Mouse (Mus musculus) intestine, embryonic 14.5 days (tissue): Measurements from ENCODE around the gene Xpnpep1. TPM values are rescaled to one million over a fixed set of nuclear protein-coding genes. Genes with fewer than 3 reads are reported as not detected.

Experiments used
- ATAC-seq: fragments of 200-750 bp; cut with Nextera tagmentation; replicated peaks from 2 replicates; pipeline ENCODE4 v1.8.0; 2017; ENCODE audit warnings: low read depth, moderate number of reproducible peaks, moderate TSS enrichment, moderate library complexity; ENCODE audit not compliant: low FRiP score, low TSS enrichment
- DNase-seq: peaks from one replicate; pipeline ENCODE4 v3.0.0-alpha.2; 2018; ENCODE audit warnings: low spot score
- H3K27ac ChIP-seq: fragments of 300-500 bp; sonication (generic); 2 replicates; pipeline ENCODE4 v1.5.1; 2014; ENCODE audit warnings: low read depth, mild to moderate bottlenecking, control low read depth
- H3K27me3 ChIP-seq: fragments of 300-500 bp; sonication (generic); replicated peaks from 2 replicates; pipeline ENCODE4 v1.6.1; 2014; ENCODE audit warnings: low read length, control low read depth; ENCODE audit not compliant: control insufficient read depth, insufficient read depth
- H3K36me3 ChIP-seq: fragments of 300-500 bp; sonication (generic); 2 replicates; pipeline ENCODE4 v1.6.1; 2014; ENCODE audit warnings: low read length, control low read depth; ENCODE audit not compliant: control insufficient read depth, insufficient read depth
- H3K4me1 ChIP-seq: fragments of 300-500 bp; sonication (generic); replicated peaks from 2 replicates; pipeline ENCODE4 v1.6.1; 2014; ENCODE audit warnings: low read length, control low read depth, mixed read lengths; ENCODE audit not compliant: control insufficient read depth, insufficient read depth
- H3K4me2 ChIP-seq: fragments of 300-500 bp; sonication (generic); 2 replicates; pipeline ENCODE4 v1.6.1; 2014; ENCODE audit warnings: low read length
- H3K4me3 ChIP-seq: fragments of 300-500 bp; sonication (generic); 2 replicates; pipeline ENCODE4 v1.5.1; 2014; ENCODE audit warnings: low read depth, low read length, control low read depth, mixed read lengths
- H3K9ac ChIP-seq: fragments of 300-500 bp; sonication (generic); 2 replicates; pipeline ENCODE4 v1.6.1; 2014; ENCODE audit warnings: mild to moderate bottlenecking, low read length
- H3K9me3 ChIP-seq: fragments of 300-500 bp; sonication (generic); 2 replicates; pipeline ENCODE4 v1.6.1; 2016; ENCODE audit warnings: low read length, control low read depth; ENCODE audit not compliant: control insufficient read depth
- WGBS: fragments of 180-500 bp; shearing (Covaris S2); extraction: QIAGEN DNeasy Blood & Tissue Kit; methylation state at CpG from one replicate; pipeline ENCODE4 v1.1.7; 2014; 5-methylcytosine and 5-hydroxymethylcytosine counted together
- polyA plus RNA-seq: library from polyadenylated mRNA; unstranded; fragments of >200 nt; fragmentation: Nextera tagmentation; extraction: Ambion mirVana; gene quantifications from 2 replicates; pipeline ENCODE4 v1.2.1, GENCODE M21; 2014

Xpnpep1 gene
- 185 and 189 TPM in 2 replicates for polyA plus RNA-seq

- Histone ChIP-seq H3K4me3 (0 out of 2 replicates have a peak within 1 kb of the TSS, but pooled peaks have one; percentile 83), H3K4me1 (peaks cover 12% of the 10 kb centered on the region), H3K36me3 (no peaks in the 10 kb centered on the region), H3K27ac (peak within 1 kb of the TSS; percentile 82; the same call in 1 of the 2 replicates), H3K9ac (peak within 1 kb of the TSS; percentile 44), H3K27me3 (no peaks in the 10 kb centered on the region), H3K9me3 (no peaks in the 10 kb centered on the region), H3K4me2 (peak within 1 kb of the TSS; percentile 54)
- 75% methylated on average over 23 of the region's 23 CpGs for WGBS
- ATAC-seq (no peak), DNase-seq (no peak)
These were observed at the start of gene Xpnpep1 for GRCm38 (mm10) chr19:53040164-53041132. TSS of gene Xpnpep1 (minus strand) at chr19:53040214.

DNA sequence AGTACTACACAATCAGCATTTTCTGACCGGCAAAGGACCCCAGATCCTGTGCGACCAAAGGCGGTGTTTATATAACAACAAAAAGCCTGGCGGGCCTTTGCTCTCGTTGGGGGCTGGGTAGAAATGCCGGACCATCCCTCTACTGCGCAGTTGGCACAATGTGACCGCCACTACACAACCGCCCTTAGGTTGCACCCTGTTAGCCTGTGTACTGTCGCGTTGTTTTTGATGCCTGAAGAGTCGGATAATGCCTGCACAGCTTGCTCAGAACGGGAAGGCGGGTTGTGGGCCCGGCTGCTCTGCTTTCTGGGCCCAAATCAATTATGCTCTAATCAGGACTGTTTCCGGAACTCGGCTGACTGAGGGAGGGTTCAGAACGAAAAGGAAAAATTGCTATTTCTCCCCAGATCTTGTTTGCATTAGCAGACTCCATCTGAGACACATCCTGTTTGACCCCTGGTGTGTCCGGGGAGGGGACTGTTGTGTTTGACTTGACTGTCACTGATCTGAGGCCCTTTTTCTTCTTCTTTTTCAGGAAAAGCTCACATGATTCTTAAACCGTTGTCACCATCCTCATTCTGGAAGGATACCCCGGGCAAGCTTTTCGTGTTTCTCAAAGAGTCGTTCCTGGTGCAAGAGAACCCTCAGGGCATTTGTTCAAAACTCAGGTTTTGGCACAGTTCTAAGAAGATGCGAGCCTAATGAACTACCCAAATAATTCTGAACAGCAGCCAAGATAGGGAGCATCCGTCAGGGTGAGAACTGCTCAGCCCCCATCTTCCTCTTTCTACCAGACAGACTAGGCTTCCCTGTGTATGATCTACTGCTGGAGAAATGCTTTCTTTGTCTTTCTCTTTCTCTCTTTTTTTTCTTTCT is 47.5 kb upstream of the Xpnpep1 start:
- H3K27ac ChIP-seq: peak overlapping the region; percentile 92
- H3K36me3 ChIP-seq: no peaks in the 10 kb centered on the region
- H3K27me3 ChIP-seq: no peaks in the 10 kb centered on the region
- WGBS: 20% methylated on average over 25 of the region's 25 CpGs
- peaks cover 6% of the 10 kb centered on the region; the same call in 1 of the 2 replicates for H3K9me3 ChIP-seq
- H3K4me1 ChIP-seq: peaks cover 21% of the 10 kb centered on the region
- peak overlapping the region; percentile 5 for H3K4me2 ChIP-seq
- DNase-seq (peak; percentile 72), ATAC-seq (peak; percentile 45)
- H3K4me3 ChIP-seq: peak overlapping the region; percentile 6; the same call in 1 of the 2 replicates
- peak overlapping the region; percentile 34 for H3K9ac ChIP-seq

GRCm38 (mm10) chr19:53086861-53087260 is 46.8 kb upstream of the Xpnpep1 start:
- no peak overlapping the region for H3K4me3 ChIP-seq
- peak; percentile 54 for DNase-seq
- peak overlapping the region; percentile 5 for H3K4me2 ChIP-seq
- no peaks in the 10 kb centered on the region for H3K27me3 ChIP-seq
- H3K4me1 ChIP-seq: peaks cover 21% of the 10 kb centered on the region
- ATAC-seq: no peak
- peaks cover 6% of the 10 kb centered on the region; the same call in 1 of the 2 replicates for H3K9me3 ChIP-seq
- peak overlapping the region; percentile 92 for H3K27ac ChIP-seq
- WGBS: 40% methylated on average over 12 of the region's 12 CpGs
- H3K9ac ChIP-seq: peak overlapping the region; percentile 34
- no peaks in the 10 kb centered on the region for H3K36me3 ChIP-seq

DNA sequence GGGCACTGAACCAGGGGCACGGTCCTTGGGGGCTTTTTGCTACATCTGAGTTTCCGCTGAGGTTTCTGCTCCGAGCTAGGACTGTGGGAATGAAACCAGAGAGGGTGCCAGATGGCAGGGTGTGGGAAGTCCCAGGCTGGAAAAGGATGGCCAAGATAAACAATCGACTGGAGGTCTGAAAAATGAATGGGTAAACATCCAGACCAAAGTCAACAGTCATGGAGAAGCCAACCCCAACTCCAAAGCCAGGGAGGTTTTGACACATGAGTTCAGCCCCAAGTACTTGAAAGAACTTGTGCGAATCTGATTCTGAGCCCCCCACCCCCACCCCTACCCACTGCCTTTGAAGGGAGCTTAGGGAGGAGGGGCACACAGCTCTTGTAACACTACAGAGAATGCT is 44.7 kb upstream of the Xpnpep1 start:
- 28% methylated on average over 5 of the region's 5 CpGs for WGBS
- DNase-seq (peak; percentile 49), ATAC-seq (no peak)
- H3K27ac ChIP-seq: peak overlapping the region; percentile 43; the same call in 1 of the 2 replicates
- peaks cover 26% of the 10 kb centered on the region for H3K4me1 ChIP-seq
- peaks cover 6% of the 10 kb centered on the region; the same call in 1 of the 2 replicates for H3K9me3 ChIP-seq
- no peak overlapping the region for H3K4me2 ChIP-seq
- no peaks in the 10 kb centered on the region for H3K27me3 ChIP-seq
- H3K36me3 ChIP-seq: no peaks in the 10 kb centered on the region
- no peak overlapping the region for H3K4me3 ChIP-seq
- H3K9ac ChIP-seq: no peak overlapping the region

GRCm38 (mm10) chr19:53082862-53083261 is 42.8 kb upstream of the Xpnpep1 start:
- 58% methylated on average over 8 of the region's 8 CpGs for WGBS
- H3K4me1 ChIP-seq: peaks cover 26% of the 10 kb centered on the region

GRCm38 (mm10) chr19:53081339-53081738 is 41.3 kb upstream of the Xpnpep1 start:
- ATAC-seq (no peak), DNase-seq (no peak)
- H3K4me2 ChIP-seq: peak overlapping the region; percentile 9; the same call in 1 of the 2 replicates
- H3K9me3 ChIP-seq: peaks cover 6% of the 10 kb centered on the region; the same call in 1 of the 2 replicates
- 78% methylated on average over 3 of the region's 3 CpGs for WGBS
- no peak overlapping the region for H3K9ac ChIP-seq
- peak overlapping the region; percentile 75 for H3K27ac ChIP-seq
- H3K4me1 ChIP-seq: peaks cover 16% of the 10 kb centered on the region
- no peaks in the 10 kb centered on the region for H3K36me3 ChIP-seq
- H3K27me3 ChIP-seq: no peaks in the 10 kb centered on the region
- H3K4me3 ChIP-seq: no peak overlapping the region

More at GRCm38 (mm10) chr19:53082862-53083261, 42.8 kb upstream of the Xpnpep1 start:
- H3K27me3 ChIP-seq: no peaks in the 10 kb centered on the region
- H3K9me3 ChIP-seq: peaks cover 6% of the 10 kb centered on the region; the same call in 1 of the 2 replicates
- no peak overlapping the region for H3K4me3 ChIP-seq
- H3K27ac ChIP-seq: no peak overlapping the region
- DNase-seq (peak; percentile 36), ATAC-seq (no peak)
- H3K4me2 ChIP-seq: no peak overlapping the region
- no peak overlapping the region for H3K9ac ChIP-seq
- H3K36me3 ChIP-seq: no peaks in the 10 kb centered on the region

GRCm38 (mm10) chr19:53080921-53081320 is 40.9 kb upstream of the Xpnpep1 start:
- DNase-seq (peak; percentile 62), ATAC-seq (peak; percentile 54)
- no peaks in the 10 kb centered on the region for H3K27me3 ChIP-seq
- H3K9ac ChIP-seq: no peak overlapping the region
- H3K36me3 ChIP-seq: no peaks in the 10 kb centered on the region
- no peak overlapping the region for H3K4me3 ChIP-seq
- peak overlapping the region; percentile 75 for H3K27ac ChIP-seq
- peaks cover 21% of the 10 kb centered on the region for H3K4me1 ChIP-seq
- peaks cover 6% of the 10 kb centered on the region; the same call in 1 of the 2 replicates for H3K9me3 ChIP-seq
- peak overlapping the region; percentile 9 for H3K4me2 ChIP-seq
- WGBS: 12% methylated on average over 6 of the region's 6 CpGs

DNA sequence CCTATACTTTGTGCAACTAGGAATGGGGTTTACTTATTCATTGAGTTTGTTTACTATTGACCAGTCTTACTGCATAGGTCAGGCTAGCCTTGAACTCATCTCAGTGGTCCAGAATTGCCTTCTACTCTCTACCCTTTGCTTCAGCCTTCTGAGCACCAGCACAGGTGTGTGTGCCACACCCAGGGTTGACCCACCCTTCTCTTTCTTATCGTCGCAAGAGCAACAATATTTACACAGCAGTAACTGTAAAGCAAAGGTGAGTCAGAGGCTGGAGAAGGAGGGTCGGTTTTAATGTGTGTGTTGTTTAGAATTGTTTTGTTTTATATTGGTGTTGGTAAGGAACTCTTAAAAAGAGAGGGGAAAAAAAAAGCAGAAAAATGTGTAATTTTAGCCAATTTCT is 40.5 kb upstream of the Xpnpep1 start:
- Histone ChIP-seq H3K9me3 (peaks cover 6% of the 10 kb centered on the region; the same call in 1 of the 2 replicates), H3K4me1 (peaks cover 25% of the 10 kb centered on the region), H3K4me2 (peak overlapping the region; percentile 9), H3K36me3 (no peaks in the 10 kb centered on the region), H3K27ac (peak overlapping the region; percentile 75; the same call in 1 of the 2 replicates), H3K4me3 (no peak overlapping the region), H3K9ac (no peak overlapping the region), H3K27me3 (no peaks in the 10 kb centered on the region)
- peak; percentile 87 for ATAC-seq
- DNase-seq: no peak
- 36% methylated on average over 3 of the region's 3 CpGs for WGBS
